Mouse (Mus musculus): ENCODE data around the gene Fes. TPM values are rescaled to one million over a fixed set of nuclear protein-coding genes. Genes with fewer than 3 reads are reported as not detected.

Gene Fes
- total RNA-seq, 2 experiments from 2014 or later = 9.1 to 53.2 TPM

Other genes with a start within 250 kb of the Fes start
- 106 and 122 TPM in 2 replicates for gene Sema4b, start 201.1 kb downstream of the Fes start, total RNA-seq (2015; ENCODE audit: low replicate concordance)
- 105 and 126 TPM in 2 replicates for gene Sema4b, start 201.1 kb downstream of the Fes start, total RNA-seq (2017; ENCODE audit: low replicate concordance)
- gene Cib1, start 155.1 kb downstream of the Fes start, total RNA-seq (2015; ENCODE audit: low replicate concordance) = 69.2 and 73.8 TPM in 2 replicates
- gene Cib1, start 155.1 kb downstream of the Fes start, total RNA-seq (2017; ENCODE audit: low replicate concordance) = 70.2 and 70.4 TPM in 2 replicates
- gene Gdpgp1, start 155.1 kb downstream of the Fes start, total RNA-seq (2015; ENCODE audit: low replicate concordance) = 1.3 and 5.4 TPM in 2 replicates
- 0.08 and 0.64 TPM in 2 replicates for gene Gdpgp1, start 155.1 kb downstream of the Fes start, total RNA-seq (2017; ENCODE audit: low replicate concordance)
- gene Ttll13, start 141.6 kb downstream of the Fes start, total RNA-seq (2015; ENCODE audit: low replicate concordance) = 2.9 TPM in 1 of 2 replicates, not detected in the other
- gene Ttll13, start 141.6 kb downstream of the Fes start, total RNA-seq (2017; ENCODE audit: low replicate concordance) = not detected in 2 replicates
- gene Ngrn, start 126.7 kb downstream of the Fes start, total RNA-seq (2015; ENCODE audit: low replicate concordance) = 28.8 and 31.9 TPM in 2 replicates
- gene Ngrn, start 126.7 kb downstream of the Fes start, total RNA-seq (2017; ENCODE audit: low replicate concordance) = 10.1 and 18.8 TPM in 2 replicates
- gene Vps33b, start 118.3 kb downstream of the Fes start, total RNA-seq (2015; ENCODE audit: low replicate concordance) = 23.4 and 28.5 TPM in 2 replicates
- 4.9 and 27.5 TPM in 2 replicates for gene Vps33b, start 118.3 kb downstream of the Fes start, total RNA-seq (2017; ENCODE audit: low replicate concordance)
- 893 and 1,097 TPM in 2 replicates for gene Prc1, start 93.5 kb downstream of the Fes start, total RNA-seq (2015; ENCODE audit: low replicate concordance)
- 1,788 and 2,160 TPM in 2 replicates for gene Prc1, start 93.5 kb downstream of the Fes start, total RNA-seq (2017; ENCODE audit: low replicate concordance)
- 3.8 and 12.6 TPM in 2 replicates for gene Rccd1, start 63.5 kb downstream of the Fes start, total RNA-seq (2015; ENCODE audit: low replicate concordance)
- 1.1 and 6.3 TPM in 2 replicates for gene Rccd1, start 63.5 kb downstream of the Fes start, total RNA-seq (2017; ENCODE audit: low replicate concordance)
- gene Unc45a, start 46.9 kb downstream of the Fes start, total RNA-seq (2015; ENCODE audit: low replicate concordance) = 1.4 and 2.5 TPM in 2 replicates
- 2.2 and 14.5 TPM in 2 replicates for gene Unc45a, start 46.9 kb downstream of the Fes start, total RNA-seq (2017; ENCODE audit: low replicate concordance)
- gene Hddc3, start 44.8 kb downstream of the Fes start, total RNA-seq (2015; ENCODE audit: low replicate concordance) = 1.3 and 24.9 TPM in 2 replicates
- 4.4 TPM in 1 of 2 replicates, not detected in the other for gene Hddc3, start 44.8 kb downstream of the Fes start, total RNA-seq (2017; ENCODE audit: low replicate concordance)
- gene Man2a2, start 16.6 kb downstream of the Fes start, total RNA-seq (2015; ENCODE audit: low replicate concordance) = 6.5 and 13.0 TPM in 2 replicates
- gene Man2a2, start 16.6 kb downstream of the Fes start, total RNA-seq (2017; ENCODE audit: low replicate concordance) = 5.1 and 7.8 TPM in 2 replicates
- gene Furin, start 17.5 kb upstream of the Fes start, total RNA-seq (2015; ENCODE audit: low replicate concordance) = 22.7 and 51.1 TPM in 2 replicates
- gene Furin, start 17.5 kb upstream of the Fes start, total RNA-seq (2017; ENCODE audit: low replicate concordance) = 24.6 and 28.2 TPM in 2 replicates
- 276 and 327 TPM in 2 replicates for gene Blm, start 147.2 kb upstream of the Fes start, total RNA-seq (2015; ENCODE audit: low replicate concordance)
- 196 and 224 TPM in 2 replicates for gene Blm, start 147.2 kb upstream of the Fes start, total RNA-seq (2017; ENCODE audit: low replicate concordance)

All from erythroid progenitor cell, adult 5-6 weeks (primary cell).